Mouse (Mus musculus) liver, embryonic 14.5 days (tissue): ENCODE data around the gene Sord.

Source experiments
- CTCF ChIP-seq: IDR thresholded peaks from 2 replicates; pipeline ENCODE4 v1.5.1; 2016; ENCODE audit warnings: antibody characterized with exemption, low read depth, control low read depth
- EP300 ChIP-seq: IDR thresholded peaks from 2 replicates; pipeline ENCODE4 v1.6.1; 2016; ENCODE audit warnings: antibody characterized with exemption, low read depth

DNA sequence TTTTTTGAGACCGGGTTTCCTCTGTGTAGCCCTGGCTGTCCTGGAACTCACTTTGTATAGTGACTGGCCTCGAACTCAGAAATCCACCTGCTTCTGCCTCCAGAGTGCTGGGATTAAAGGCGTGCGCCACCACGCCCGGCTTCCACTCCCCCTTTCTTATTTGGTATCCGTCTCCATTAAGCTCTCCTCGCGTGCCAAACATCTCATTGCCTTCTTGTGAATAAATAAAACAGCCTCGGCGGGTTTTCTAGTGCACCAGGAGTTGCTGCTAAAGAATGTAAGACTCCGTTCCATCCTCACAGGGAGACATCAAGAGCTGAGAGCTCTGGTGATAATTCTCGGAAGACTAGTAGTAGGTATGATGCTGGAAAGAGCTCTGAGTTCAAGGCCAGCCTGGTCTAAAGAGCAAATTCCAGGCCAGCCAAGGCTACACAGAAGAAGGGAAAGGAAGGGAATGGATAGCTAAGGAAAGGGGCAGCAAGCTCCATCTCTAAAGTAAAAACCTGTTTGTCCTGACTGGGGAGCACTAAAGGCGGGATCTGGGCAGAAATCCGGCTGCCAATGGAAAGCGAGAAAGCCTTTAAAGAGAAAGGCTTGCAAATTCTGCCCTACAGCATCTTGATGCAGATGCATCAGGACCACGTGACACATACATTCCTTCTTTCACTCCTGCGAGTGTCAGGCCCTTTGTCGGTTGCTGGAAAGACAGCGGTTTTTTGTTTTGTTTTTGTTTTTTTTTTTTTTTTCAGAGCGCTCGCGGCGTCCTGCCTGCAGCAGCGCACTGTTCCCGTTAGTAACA lies 591 bp upstream of the Sord start:
- no peak for TF ChIP-seq EP300
- no peak for TF ChIP-seq CTCF
